Mouse (Mus musculus) bone marrow macrophage, adult 2 months (primary cell): ENCODE results near the gene Rasgef1b.

Experiments used
- CTCF ChIP-seq: IDR thresholded peaks from 2 replicates; pipeline ENCODE4 v1.5.1; 2012; ENCODE audit warnings: low read depth, mild to moderate bottlenecking, low read length, moderate library complexity
- POLR2A ChIP-seq: IDR thresholded peaks from 2 replicates; pipeline ENCODE4 v1.6.1; 2012; ENCODE audit warnings: mild to moderate bottlenecking, low read depth, low read length, borderline replicate concordance

- no peak for TF ChIP-seq CTCF
- TF ChIP-seq POLR2A, result no peak
Measured at GRCm38 (mm10) chr5:99416902-99417301, 312.0 kb downstream of the Rasgef1b start.
